Mouse (Mus musculus): ENCODE data around the gene Aqr.
"Not testable (repeated sequence)": the region's sequence is repeated elsewhere in the genome, so short reads cannot be mapped to it uniquely, and the experiment has no call there.

The Aqr gene

DNA sequence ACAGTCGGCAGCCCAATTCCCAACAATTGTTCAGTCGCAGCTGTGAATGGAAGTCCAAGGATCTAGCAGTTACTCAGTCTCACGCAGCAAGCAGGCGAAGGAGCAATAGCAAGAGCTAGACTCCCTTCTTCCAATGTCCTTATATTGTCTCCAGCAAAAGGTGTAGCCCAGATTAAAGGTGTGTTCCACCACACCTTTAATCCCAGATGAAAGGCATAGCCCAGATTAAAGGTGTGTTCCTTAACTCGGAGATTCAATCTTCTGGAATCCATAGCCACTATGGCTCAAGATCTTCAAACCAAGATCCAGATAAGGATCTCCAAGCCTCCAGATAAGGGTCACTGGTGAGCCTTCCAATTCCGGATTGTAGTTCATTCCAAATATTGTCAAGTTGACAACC, at the start of gene Aqr:
Aqr (minus strand) TSS at position 101 of the 400 bp plus-strand sequence.
- DNase-seq (ENCODE audit: extremely low spot score, low spot score): not testable (repeated sequence)

DNA sequence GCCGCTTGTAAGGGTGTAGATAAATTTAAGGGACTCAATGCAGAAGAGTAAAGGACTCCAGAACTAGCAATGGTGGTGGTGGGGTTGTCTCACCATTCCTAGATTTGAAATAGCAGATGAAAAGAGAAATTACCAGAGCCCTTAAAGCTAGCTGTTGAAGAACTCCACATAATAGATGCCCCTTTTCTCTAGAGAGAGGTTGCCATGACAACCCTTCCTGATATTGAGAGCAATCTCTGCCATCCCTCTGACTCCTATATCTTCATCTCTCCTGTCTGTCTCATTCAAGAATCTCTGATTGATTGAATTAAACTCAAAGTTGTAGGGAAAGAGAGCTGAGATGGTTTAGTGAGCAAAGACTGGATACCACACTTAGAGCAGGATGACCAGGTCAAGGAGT, 49.7 kb upstream of the Aqr start:
- no peak for DNase-seq (ENCODE audit: extremely low spot score, low spot score)

- DNase-seq (ENCODE audit: extremely low spot score, low spot score): no peak
These were observed 48.8 kb upstream of the Aqr start for GRCm38 (mm10) chr2:114235584-114235983.

DNA sequence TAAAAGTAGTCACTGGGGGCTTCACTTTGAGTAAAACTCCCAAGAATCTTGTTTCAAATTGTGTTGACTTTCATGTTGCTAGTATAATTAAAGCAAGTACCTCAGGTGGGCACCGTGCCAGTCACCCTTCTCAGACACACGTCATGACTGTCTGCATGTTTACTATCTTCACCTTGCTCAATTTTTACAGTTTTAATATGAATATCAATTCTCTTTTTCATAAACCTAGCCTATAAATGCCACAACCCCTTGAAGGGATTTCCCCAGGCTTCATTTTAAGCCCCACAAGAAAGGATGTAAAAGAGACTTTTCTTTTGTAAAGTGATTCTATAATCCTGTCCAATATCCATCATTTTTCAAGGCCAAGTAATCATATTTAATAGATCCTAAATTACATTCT, 44.4 kb upstream of the Aqr start:
- no peak for DNase-seq (ENCODE audit: extremely low spot score, low spot score)

DNA sequence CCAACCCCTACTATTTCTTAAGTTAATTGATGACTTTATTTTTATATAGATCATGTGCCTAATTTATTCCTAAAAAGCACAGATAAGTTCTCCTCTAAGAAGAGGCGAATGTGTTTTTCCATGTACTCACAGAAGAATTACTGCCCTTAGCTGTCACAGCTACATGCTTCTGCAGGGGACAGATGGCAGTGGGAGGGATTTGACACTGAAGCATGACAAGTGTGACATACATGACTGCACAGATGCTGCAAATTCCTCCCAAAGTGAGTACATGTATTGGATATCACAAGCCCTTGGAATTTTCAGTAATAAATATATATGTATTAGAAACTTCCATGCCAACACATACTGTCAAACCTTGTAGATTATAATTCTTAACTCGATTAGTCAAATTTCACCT, 41.8 kb upstream of the Aqr start:
- no peak for DNase-seq (ENCODE audit: extremely low spot score, low spot score)

- no peak for DNase-seq (ENCODE audit: extremely low spot score, low spot score)
These were observed 18.2 kb upstream of the Aqr start for GRCm38 (mm10) chr2:114205036-114205435.

DNA sequence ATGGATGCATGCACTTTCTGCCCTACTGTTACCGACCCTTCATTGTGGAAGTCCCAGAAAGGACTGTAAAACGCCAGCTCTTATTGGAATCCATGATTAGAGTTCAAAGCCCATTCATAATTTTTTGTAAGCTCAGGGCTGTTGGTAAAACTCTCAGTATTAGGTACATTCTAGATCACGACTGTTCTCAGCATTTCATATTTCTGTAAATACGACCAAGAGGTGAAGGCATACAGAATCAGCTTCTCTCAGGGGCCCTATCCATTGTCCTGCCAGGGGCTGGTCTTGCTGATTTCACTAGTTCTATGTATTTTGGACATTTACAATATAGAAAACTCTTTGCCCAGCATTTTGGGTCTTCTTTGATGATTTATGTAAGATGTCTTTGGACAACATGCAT, 14.8 kb upstream of the Aqr start:
- no peak for DNase-seq (ENCODE audit: extremely low spot score, low spot score)

- peak; percentile 86 for DNase-seq (ENCODE audit: extremely low spot score, low spot score)
These were observed 14.2 kb upstream of the Aqr start, which contains the start of gene Zfp770 for GRCm38 (mm10) chr2:114200932-114201559. TSS of gene Zfp770 (minus strand) at chr2:114201469.

GRCm38 (mm10) chr2:114196421-114196820, 9.6 kb upstream of the Aqr start:
- DNase-seq (ENCODE audit: extremely low spot score, low spot score): no peak

GRCm38 (mm10) chr2:114177802-114178733, 8.8 kb downstream of the Aqr start:
- no peak for DNase-seq (ENCODE audit: extremely low spot score, low spot score)

DNA sequence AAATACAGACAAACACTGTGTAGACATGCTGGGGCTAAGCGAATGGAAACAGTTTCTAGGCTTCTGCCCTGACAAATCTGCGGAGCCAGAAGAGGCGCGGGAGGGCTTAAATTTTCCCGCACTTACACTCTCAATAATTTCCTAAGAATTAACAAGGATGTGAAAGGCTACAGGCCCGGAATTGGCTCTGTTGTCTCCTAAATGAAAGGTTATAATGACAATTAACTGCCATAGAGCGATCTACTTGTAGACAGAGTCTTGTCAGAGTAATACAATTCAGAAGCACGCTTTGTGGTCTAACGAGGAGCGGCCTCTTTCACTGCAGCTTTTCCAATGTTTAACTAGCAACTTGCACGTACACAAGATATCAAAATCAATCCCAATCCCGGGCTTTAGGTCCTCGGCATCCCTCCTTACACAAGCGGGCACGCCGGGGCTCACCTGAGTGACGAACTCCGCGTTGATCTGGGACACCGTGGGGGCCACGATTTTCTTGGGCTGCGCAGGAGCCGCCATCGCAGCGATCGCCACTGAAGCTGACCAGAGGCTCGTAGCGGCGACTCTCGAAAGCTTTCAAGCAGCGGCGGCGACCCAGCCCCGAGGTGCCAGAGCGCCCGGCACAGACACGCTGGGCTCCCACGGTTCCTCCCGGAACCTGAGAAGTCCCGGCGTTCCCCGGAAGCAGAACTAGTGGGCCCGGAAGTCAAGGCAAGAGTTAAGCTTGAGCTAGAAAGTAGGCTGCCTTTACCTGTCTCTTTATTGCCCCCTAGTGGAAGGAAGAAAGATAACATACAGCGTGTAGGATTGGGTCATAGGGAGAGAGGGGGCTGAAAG, 12.0 kb downstream of the Aqr start:
- DNase-seq (ENCODE audit: extremely low spot score, low spot score): peak; percentile 82

GRCm38 (mm10) chr2:114173248-114173647, 13.6 kb downstream of the Aqr start:
- DNase-seq (ENCODE audit: extremely low spot score, low spot score): no peak

DNA sequence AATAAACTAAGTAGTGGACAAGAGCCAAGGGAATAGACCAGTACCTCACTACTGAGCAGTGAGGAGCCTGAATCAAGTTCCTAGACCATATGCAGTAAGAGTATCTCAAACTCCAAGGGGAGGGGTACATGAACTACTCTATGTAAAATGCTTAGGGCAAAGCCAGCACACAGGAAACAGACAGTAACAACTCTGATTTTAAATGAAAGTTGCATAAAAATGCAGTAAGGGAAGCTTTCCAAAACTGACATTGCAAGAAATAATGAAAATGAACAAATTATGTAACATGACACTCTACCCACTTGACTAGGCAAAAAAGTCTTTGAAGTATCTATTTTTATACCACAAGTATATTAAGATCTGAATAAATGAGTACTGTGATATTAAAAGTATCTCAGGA, 19.0 kb downstream of the Aqr start:
- DNase-seq (ENCODE audit: extremely low spot score, low spot score): no peak

DNA sequence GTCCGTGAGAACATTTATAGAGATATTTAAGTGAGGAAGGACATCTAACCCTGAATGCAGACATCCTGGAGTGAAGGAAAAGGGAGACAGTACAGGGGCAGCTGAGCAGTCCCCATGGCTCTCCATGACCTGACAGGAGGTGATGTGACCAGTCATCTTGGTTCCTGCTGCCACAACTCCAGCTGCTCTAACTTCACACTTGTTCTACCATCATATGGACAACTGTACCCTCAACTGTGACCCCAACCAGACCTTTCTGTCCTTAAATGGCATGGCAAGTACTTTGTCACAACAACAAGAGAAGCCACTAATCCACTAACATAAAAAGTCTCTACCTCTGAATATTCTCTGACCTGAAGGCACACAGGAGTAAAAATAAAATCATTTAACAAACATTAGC, 24.8 kb downstream of the Aqr start:
- no peak for DNase-seq (ENCODE audit: extremely low spot score, low spot score)

DNA sequence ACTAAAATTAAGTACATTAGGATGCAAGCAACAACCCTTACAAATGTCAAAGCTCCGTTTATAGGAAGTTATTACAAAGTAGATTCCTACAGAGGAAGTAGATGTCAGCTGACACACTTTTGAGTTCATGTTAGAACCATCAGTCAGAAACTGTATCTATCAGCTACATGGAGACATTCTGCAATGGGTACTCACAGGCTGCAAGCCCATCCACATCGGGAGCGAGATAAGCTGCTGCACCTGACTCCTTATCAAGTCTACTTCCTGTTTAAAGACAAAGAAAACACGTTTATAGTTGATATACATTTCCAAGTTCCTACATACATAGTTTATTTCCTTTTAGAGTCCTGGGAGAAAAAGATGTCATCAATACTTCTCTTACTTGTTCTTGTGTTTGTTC, 29.5 kb downstream of the Aqr start:
- no peak for DNase-seq (ENCODE audit: extremely low spot score, low spot score)

- no peak for DNase-seq (ENCODE audit: extremely low spot score, low spot score)
These were observed 30.2 kb downstream of the Aqr start for GRCm38 (mm10) chr2:114156639-114157038.

GRCm38 (mm10) chr2:114153247-114153646, 33.6 kb downstream of the Aqr start:
- no peak for DNase-seq (ENCODE audit: extremely low spot score, low spot score)

GRCm38 (mm10) chr2:114146864-114147458, 39.9 kb downstream of the Aqr start:
- DNase-seq (ENCODE audit: extremely low spot score, low spot score): no peak

DNA sequence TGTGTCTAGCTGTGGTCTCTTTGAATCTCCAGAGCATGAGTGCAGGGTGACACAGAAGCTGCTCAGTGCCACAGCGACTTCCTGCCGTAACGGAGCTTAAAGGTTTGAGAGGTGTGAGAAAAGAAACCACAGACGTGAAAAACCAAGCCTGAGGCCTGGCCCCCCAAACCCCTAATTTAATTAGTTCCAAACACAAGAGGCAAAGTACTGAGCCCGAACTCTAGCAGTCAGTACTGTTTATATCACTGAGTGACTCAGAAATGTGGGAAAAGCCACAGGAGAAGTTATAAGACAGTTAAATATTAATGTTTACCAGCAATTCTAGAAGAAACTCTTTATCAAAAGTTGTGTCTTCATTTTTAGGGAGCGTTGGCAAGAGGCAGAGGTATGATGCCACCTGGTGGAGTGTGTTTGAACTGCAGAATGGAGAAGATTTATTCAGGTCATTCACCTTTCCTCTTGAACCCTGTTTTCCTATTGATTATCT, 41.5 kb downstream of the Aqr start:
- DNase-seq (ENCODE audit: extremely low spot score, low spot score): peak; percentile 32

- DNase-seq (ENCODE audit: extremely low spot score, low spot score): no peak
These were observed 41.9 kb downstream of the Aqr start for GRCm38 (mm10) chr2:114144915-114145314.

DNA sequence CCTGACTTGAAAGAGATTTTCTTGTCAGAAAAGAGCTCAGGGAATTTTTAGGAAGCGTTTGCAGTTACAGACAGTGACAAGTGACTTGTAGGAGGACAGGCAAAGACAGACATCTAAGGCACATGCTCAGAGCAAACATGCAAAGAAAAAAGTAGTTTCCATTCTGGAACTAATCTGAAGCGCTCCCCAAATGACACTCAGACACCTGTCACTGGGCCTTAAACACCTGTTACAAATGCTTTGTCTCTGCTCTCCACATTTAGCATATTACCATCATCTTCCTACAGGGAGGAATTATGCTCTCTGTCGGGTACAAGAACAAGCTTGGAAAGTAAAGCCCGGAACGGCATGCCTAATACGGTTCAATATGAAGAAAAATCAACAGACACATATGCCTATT, 43.0 kb downstream of the Aqr start:
- DNase-seq (ENCODE audit: extremely low spot score, low spot score): no peak

All from neural tube, embryonic 10.5 days (tissue).